Mouse (Mus musculus) limb, embryonic 14.5 days (tissue): ENCODE data around the gene Synpo2l. TPM values are rescaled to one million over a fixed set of nuclear protein-coding genes. Genes with fewer than 3 reads are reported as not detected.

Experiments used
- ATAC-seq: fragments of 200-750 bp; cut with Nextera tagmentation; 2 replicates; pipeline ENCODE4 v1.8.0; 2017; ENCODE audit warnings: low read depth, moderate number of reproducible peaks, moderate TSS enrichment; ENCODE audit not compliant: low FRiP score
- DNase-seq: peaks from one replicate; pipeline ENCODE4 v3.0.0-alpha.2; 2015; ENCODE audit warnings: low spot score
- H3K27ac ChIP-seq: fragments of 300-500 bp; sonication (generic); replicated peaks from 2 replicates; pipeline ENCODE4 v1.5.1; 2014; ENCODE audit warnings: low read depth, mild to moderate bottlenecking, low read length, moderate library complexity, mixed read lengths
- H3K27me3 ChIP-seq: fragments of 300-500 bp; sonication (generic); 2 replicates; pipeline ENCODE4 v1.6.1; 2014; ENCODE audit warnings: low read length, mixed read lengths; ENCODE audit not compliant: control insufficient read depth, insufficient read depth
- H3K36me3 ChIP-seq: fragments of 300-500 bp; sonication (generic); 2 replicates; pipeline ENCODE4 v1.6.1; 2014; ENCODE audit warnings: mild to moderate bottlenecking, low read length, moderate library complexity, mixed read lengths; ENCODE audit not compliant: control insufficient read depth, insufficient read depth
- H3K4me1 ChIP-seq: fragments of 300-500 bp; sonication (generic); 2 replicates; pipeline ENCODE4 v1.6.1; 2014; ENCODE audit warnings: antibody characterized with exemption, low read length, mixed read lengths; ENCODE audit not compliant: control insufficient read depth, insufficient read depth
- H3K4me2 ChIP-seq: fragments of 300-500 bp; sonication (generic); replicated peaks from 2 replicates; pipeline ENCODE4 v1.6.1; 2014; ENCODE audit warnings: low read depth, mild to moderate bottlenecking, low read length, moderate library complexity; ENCODE audit not compliant: severe bottlenecking
- H3K4me3 ChIP-seq: fragments of 300-500 bp; sonication (generic); replicated peaks from 2 replicates; pipeline ENCODE4 v1.5.1; 2014; ENCODE audit warnings: low read length
- H3K9ac ChIP-seq: fragments of 300-500 bp; sonication (generic); 2 replicates; pipeline ENCODE4 v1.6.1; 2014; ENCODE audit warnings: mild to moderate bottlenecking, low read depth, low read length, moderate library complexity; ENCODE audit not compliant: severe bottlenecking
- H3K9me3 ChIP-seq: fragments of 300-500 bp; sonication (generic); 2 replicates; pipeline ENCODE4 v1.6.1; 2016; ENCODE audit warnings: low read length; ENCODE audit not compliant: control insufficient read depth
- POLR2A ChIP-seq: fragments of 200-500 bp; IDR thresholded peaks from 2 replicates; pipeline ENCODE4 v1.8.0; 2012; ENCODE audit warnings: inconsistent platforms, mild to moderate bottlenecking, moderate library complexity, borderline replicate concordance; ENCODE audit not compliant: insufficient read depth, insufficient read length; ENCODE audit errors: extremely low read depth
- WGBS: fragments of 180-500 bp; shearing (Covaris S2); extraction: QIAGEN DNeasy Blood & Tissue Kit; methylation state at CpG from one replicate; pipeline ENCODE4 v1.1.7; 2014; 5-methylcytosine and 5-hydroxymethylcytosine counted together
- polyA plus RNA-seq, 2 experiments: library from polyadenylated mRNA; depleted of rRNA in 1 of 2; stranded (reverse) in 1 of 2; unstranded in 1 of 2; fragments of >200 nt; fragmentation: Nextera tagmentation in 1 of 2; extraction: Ambion mirVana in 1 of 2; gene quantifications; 2 replicates each; pipeline versions ENCODE4 v1.2.1 to v1.2.3; 2012 to 2014

Synpo2l gene
- polyA plus RNA-seq, 2 experiments = 25.4 to 31.5 TPM

- Histone ChIP-seq H3K9ac (peak within 1 kb of the TSS; percentile 71), H3K27ac (peak within 1 kb of the TSS; percentile 86), H3K36me3 (peaks cover 25% of the 10 kb centered on the region), H3K4me2 (peak within 1 kb of the TSS; percentile 53), H3K9me3 (no peaks in the 10 kb centered on the region), H3K4me1 (peaks cover 19% of the 10 kb centered on the region), H3K4me3 (peak within 1 kb of the TSS; percentile 62), H3K27me3 (no peaks in the 10 kb centered on the region)
- peak; percentile 73 for ATAC-seq
- WGBS = under 1% methylated on average over 61 of the region's 61 CpGs
- DNase-seq = peak; percentile 75
- no peak; the same call in 1 of the 2 replicates for TF ChIP-seq POLR2A
These were observed 34.7 kb upstream of the Synpo2l start, which contains the start of gene Chchd1 for GRCm38 (mm10) chr14:20702741-20703381. Chchd1 (plus strand) TSS chr14:20703006.

DNA sequence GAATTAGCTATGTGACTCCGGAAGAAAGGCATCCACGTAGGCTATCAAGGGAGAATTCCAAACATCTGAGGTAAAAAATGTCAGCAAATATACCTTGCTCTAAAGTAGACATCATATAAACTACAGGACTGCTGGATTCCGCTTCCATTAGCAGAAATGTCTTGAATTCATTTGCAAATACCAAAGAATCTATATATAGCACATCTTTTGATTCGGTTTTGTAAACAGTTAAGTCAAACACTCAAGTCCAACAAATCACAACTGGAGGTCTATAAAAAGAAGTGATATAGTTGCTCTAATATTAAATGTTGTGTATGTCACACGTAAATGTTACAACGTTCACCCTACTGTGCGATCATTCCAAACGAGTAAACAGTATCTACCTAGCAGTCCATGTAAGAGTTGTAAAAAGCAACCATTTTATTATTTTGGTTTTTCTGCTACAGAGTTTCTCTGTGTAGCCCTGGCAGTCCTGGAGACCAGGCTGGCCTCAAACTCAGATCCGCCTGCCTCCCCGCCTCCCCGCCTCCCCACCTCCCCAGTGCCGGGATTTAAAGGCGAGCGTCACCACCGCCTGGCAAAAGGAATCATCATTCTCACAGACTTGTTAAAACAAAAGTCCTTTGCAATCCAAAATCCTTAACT lies 34.1 kb upstream of the Synpo2l start:
- Histone ChIP-seq H3K27ac (peak overlapping the region; percentile 86), H3K4me3 (peak overlapping the region; percentile 62), H3K27me3 (no peaks in the 10 kb centered on the region), H3K9me3 (no peaks in the 10 kb centered on the region), H3K4me1 (peaks cover 24% of the 10 kb centered on the region), H3K9ac (peak overlapping the region; percentile 71), H3K4me2 (peak overlapping the region; percentile 53), H3K36me3 (peaks cover 25% of the 10 kb centered on the region)
- ATAC-seq (peak; percentile 25), DNase-seq (no peak)
- 10% methylated on average over 15 of the region's 15 CpGs for WGBS
- TF ChIP-seq POLR2A = no peak

DNA sequence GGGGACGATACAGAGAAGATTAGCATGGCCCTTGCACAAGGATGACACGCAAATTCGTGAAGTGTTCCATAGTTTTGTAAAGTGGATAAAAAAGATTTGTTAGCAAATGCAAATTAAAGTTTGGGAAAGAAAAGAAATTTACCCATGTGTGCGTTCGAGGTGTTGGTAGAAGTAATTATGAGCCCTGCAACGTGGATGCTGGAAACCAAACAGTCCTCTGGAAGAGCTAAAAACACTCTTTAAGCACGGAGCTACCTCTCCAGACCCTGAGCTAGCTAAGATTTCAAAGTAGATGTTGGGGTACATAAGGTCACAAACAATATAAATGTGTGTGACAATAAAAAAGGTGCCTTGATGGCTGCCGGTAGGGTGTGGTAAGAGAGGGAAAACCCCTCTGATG lies 33.4 kb upstream of the Synpo2l start:
- H3K4me1 ChIP-seq = peaks cover 29% of the 10 kb centered on the region
- H3K4me3 ChIP-seq = peak overlapping the region; percentile 62
- no peak for ATAC-seq
- no peak for DNase-seq
- no peaks in the 10 kb centered on the region for H3K9me3 ChIP-seq
- WGBS = 74% methylated on average over 8 of the region's 8 CpGs
- peak overlapping the region; percentile 1; the same call in 1 of the 2 replicates for H3K9ac ChIP-seq
- peaks cover 25% of the 10 kb centered on the region for H3K36me3 ChIP-seq
- no peak overlapping the region for H3K27ac ChIP-seq
- H3K4me2 ChIP-seq = peak overlapping the region; percentile 53
- H3K27me3 ChIP-seq = no peaks in the 10 kb centered on the region
- TF ChIP-seq POLR2A = no peak

GRCm38 (mm10) chr14:20700362-20700761 lies 32.2 kb upstream of the Synpo2l start:
- H3K27ac ChIP-seq = no peak overlapping the region
- 79% methylated on average over 3 of the region's 3 CpGs for WGBS
- no peak for TF ChIP-seq POLR2A
- ATAC-seq (no peak), DNase-seq (no peak)
- peaks cover 37% of the 10 kb centered on the region for H3K4me1 ChIP-seq
- no peaks in the 10 kb centered on the region for H3K27me3 ChIP-seq
- H3K4me2 ChIP-seq = no peak overlapping the region
- peaks cover 22% of the 10 kb centered on the region for H3K36me3 ChIP-seq
- H3K9ac ChIP-seq = no peak overlapping the region
- no peak overlapping the region for H3K4me3 ChIP-seq
- no peaks in the 10 kb centered on the region for H3K9me3 ChIP-seq

DNA sequence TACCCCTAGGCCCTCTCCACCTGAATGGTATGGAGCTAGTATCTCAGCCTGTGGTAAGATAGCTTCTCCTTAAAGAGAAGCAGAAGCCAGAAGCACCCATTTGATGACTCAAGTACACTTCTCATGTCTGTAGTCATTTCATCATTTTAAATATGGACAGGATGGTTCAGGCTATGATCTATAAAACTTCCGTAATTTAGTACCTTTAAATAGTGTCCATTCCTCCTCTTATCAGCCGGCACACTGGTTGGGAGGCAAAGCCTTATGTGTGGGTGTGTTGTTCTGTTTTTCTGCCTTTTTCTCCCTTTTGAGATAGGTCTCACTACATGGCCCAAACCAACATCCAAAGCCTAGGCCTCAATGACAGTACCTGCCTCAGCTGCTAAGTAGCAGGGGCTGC lies 30.4 kb upstream of the Synpo2l start:
- Histone ChIP-seq H3K9ac (no peak overlapping the region), H3K4me3 (no peak overlapping the region), H3K4me2 (no peak overlapping the region), H3K27ac (no peak overlapping the region), H3K27me3 (no peaks in the 10 kb centered on the region), H3K4me1 (peaks cover 36% of the 10 kb centered on the region), H3K36me3 (peaks cover 18% of the 10 kb centered on the region), H3K9me3 (no peaks in the 10 kb centered on the region)
- ATAC-seq = no peak
- WGBS = 86% methylated on average over 2 of the region's 2 CpGs
- no peak for DNase-seq
- no peak for TF ChIP-seq POLR2A
